Mouse (Mus musculus) spleen, postnatal 36 days (tissue): ENCODE results near the gene Anks4b.

Source experiments
- DNase-seq, 2 experiments: peaks; one replicate each; pipeline ENCODE4 v3.0.0; 2022; ENCODE audit warnings: low spot score in 2 of 2, mixed read lengths in 1 of 2

Anks4b gene

DNA sequence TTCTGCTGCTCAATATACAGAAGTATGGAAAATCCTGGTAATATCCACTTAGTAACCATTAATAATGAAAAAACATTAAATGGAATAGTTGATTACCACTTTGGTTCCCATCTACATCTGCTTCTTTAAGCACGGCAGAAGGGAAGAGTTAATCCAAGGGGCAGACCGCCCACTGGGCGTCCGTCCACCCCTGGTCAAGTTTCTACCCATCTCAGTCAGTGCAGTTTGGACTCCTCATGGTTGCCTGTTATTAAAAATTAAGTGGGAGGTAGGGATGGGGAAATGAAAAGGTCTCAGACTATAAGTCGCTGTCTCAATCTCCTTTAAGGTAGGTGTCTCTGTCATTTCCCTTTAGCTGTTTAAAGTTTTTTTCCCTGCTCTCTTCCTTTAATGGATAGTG, 15.3 kb downstream of the Anks4b start:
- no peak for DNase-seq

GRCm38 (mm10) chr7:120189369-120190149, 15.9 kb downstream of the Anks4b start:
- DNase-seq = no peak

GRCm38 (mm10) chr7:120190150-120190665, 16.6 kb downstream of the Anks4b start:
- DNase-seq = no peak

GRCm38 (mm10) chr7:120192207-120192606, 18.5 kb downstream of the Anks4b start:
- no peak for DNase-seq

- no peak for DNase-seq
Measured at GRCm38 (mm10) chr7:120192816-120193215, 19.2 kb downstream of the Anks4b start.

- DNase-seq = no peak
Measured at GRCm38 (mm10) chr7:120195207-120195606, 21.5 kb downstream of the Anks4b start.

DNA sequence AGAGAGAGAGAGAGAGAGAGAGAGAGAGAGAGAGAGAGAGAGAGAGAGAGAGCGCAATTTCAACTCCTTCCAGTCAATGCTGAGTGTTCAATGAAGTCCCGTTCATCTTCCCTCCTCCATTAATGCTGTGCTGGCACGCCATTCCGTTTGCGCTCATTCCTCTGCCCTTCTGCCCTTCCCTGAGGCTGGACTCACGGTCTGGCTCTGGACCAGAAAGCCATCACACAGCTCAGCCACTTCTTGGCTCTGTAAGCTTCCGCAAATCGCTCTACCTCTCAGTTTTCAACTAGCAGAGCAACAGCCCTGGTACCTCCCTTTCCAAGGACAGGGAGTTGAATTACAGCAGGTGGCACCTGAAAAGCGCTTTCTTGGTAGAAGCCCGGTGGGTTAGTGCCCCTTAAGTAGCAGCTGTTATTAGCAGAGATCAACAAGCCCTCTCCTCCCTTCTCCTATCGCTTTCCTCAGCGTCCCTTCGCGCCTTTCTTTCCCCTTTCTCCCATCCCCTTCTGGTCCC, 27.6 kb downstream of the Anks4b start:
- no peak for DNase-seq

- DNase-seq = no peak
Measured at GRCm38 (mm10) chr7:120201771-120202170, 28.1 kb downstream of the Anks4b start, which contains the start of gene Crym. Gene Crym, minus strand, starts transcription at chr7:120202111.

DNA sequence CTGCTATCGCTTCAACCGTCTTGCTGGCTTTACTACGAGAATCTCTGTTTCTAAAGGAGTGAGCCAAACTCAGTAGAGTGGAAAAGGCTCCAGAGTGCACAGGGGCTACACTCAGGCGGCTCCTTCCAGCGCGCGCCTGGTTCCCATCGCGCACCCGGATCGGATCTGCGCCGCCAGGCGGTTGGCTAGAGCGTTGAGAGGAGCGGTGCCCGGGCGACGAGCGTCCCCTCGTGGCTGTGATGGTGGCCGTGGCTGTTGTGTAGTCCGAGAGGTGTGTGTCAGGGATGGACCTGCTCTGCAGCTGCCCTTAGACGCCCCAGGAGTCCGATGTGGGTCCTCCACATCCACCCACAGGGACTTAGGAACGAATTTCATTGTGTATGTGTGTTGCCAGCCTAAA, 30.1 kb downstream of the Anks4b start, which contains the start of gene Abca14:
Gene Abca14, plus strand, starts transcription at position 173 of the 400 bp plus-strand sequence.
- no peak for DNase-seq

DNA sequence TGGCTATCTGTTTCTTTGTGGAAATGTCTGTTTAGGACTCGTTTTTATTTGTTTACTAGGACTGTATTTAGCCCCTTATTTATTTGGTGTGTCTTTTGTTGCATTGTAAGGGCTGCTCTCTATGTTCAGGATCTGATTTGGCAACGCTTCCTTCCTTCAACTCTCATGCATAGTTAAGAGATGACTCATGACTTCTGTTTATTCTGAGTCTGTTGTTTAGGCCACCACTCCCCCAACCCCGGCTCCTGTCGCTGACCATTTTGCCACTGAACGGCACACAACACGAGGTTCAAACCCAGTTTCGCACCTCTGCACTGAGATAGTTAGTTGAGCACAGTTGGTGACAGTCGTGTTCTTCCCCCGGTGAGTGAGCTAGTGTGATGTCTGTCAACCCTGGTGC, 32.3 kb downstream of the Anks4b start:
- DNase-seq = no peak

- DNase-seq = no peak
Measured at GRCm38 (mm10) chr7:120228541-120228940, 54.9 kb downstream of the Anks4b start.
